ENCODE assay signal across 12 mouse cellular contexts in the genomic region with DNA sequence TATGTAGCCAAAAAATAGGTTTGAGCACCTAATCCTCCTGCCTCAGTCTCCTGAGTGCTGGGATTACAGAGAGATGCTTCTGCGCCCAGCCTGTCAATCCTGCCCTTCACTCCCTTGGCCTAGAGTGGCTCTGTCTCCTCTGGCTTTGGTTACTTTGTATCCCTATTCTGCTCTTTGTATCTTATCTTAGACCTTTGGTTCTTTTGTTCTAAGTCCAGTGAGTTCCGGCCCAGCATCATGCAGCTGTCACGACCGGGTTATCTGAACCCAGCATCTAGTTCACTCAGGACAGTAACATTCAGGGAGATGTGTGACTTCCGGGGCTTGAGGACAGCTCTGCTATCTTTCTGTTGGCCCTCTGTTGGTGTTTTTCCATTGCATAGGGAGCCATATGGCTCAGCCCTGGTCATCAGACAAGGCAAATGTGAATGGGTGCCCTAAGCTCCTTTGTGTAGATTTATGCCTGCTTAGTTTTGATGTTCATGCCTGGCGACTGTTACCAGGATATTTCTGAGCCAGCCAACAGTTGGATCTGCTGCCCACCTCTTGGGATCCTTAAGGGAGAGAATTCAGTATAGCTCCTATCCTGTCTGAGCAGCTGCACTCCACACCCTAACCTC.
DNase-seq lines count a peak whose midpoint lies in the region.
"Had no signal": no experiment of that assay in that cellular context is flagged by ENCODE, and none has a peak within 500 bp of the region (broad histone marks: within the 10 kb centered on the region; RNA-seq: fewer than 3 reads in every experiment).

No protein-coding gene starts in this region.

- DNase-seq in adrenal gland, adult 2 months, result peak; percentile 39
- DNase-seq in adrenal gland, postnatal 25 days, result no peak
- DNase-seq in kidney, adult 9 months, result peak; percentile 27
- DNase-seq in kidney, adult 8-10 months, result no peak
- DNase-seq in right cerebral cortex, adult 18-20 months, result peak; percentile 17
- DNase-seq in right cerebral cortex, postnatal 14 days, result no peak
- no peak for DNase-seq in gastrocnemius, postnatal 10 days
- DNase-seq in spleen, postnatal 10 days (ENCODE audit: low spot score in 2 of 2), result no peak
- DNase-seq: cerebellum, postnatal 36 days; liver, embryonic 13.5 days; lung, adult 2 months; lung, postnatal 14 days had no signal

Comparison
In these comparisons a context has a peak if more than half of its experiments do, and no peak if none do; other contexts are left out.
1. DNase-seq: peak in adrenal gland, adult 2 months (single experiment), kidney, adult 9 months (single experiment) and right cerebral cortex, adult 18-20 months (single experiment); none in adrenal gland, postnatal 25 days (single experiment), kidney, adult 8-10 months (0 of 2), right cerebral cortex, postnatal 14 days (single experiment), gastrocnemius, postnatal 10 days (single experiment) and spleen, postnatal 10 days (0 of 2).